Mouse (Mus musculus): ENCODE measurements around the gene Cx3cr1. TPM values are rescaled to one million over a fixed set of nuclear protein-coding genes. Genes with fewer than 3 reads are reported as not detected.

Gene Cx3cr1
- polyA plus RNA-seq, 1 experiment from 2014 or later: not detected

DNA sequence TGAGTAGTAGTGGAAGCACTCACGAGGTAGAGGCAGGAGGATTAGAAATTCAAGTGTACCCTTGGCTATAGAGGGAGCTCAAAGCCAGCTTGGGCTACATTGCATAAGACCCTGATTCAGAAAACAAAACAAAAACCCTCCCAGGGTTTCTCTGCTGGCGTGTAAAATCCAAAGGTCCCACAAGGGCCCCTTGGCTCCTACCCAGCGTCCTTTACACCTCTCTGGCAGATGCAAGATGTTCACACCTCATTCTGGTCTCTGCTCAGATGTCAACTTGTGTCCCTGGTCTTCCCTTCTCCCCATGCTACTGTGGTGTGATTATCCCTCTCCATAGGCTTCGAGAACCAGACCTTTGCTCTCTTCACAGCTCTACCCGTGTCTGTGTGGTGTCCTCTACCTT lies 68.9 kb downstream of the Cx3cr1 start:
- DNase-seq (ENCODE audit: low read depth, low spot score) (no peak), ATAC-seq (no peak)
- no peak for TF ChIP-seq CTCF (IDR thresholded peaks at IDR 0.05)
- ChIA-PET CTCF (interaction anchor here (0.7 to 1.1 kb wide), 2 partner anchors 8 to 11 kb away, joined by 3 read pairs; no protein-coding TSS in a partner anchor), POLR2A (no interaction called here)
- in situ Hi-C loops (cut with MboI; ENCODE audit: low pct_unique_long_range_greater_than_20kb): no loop called here
- H3K27me3 ChIP-seq: no peaks in the 10 kb centered on the region

DNA sequence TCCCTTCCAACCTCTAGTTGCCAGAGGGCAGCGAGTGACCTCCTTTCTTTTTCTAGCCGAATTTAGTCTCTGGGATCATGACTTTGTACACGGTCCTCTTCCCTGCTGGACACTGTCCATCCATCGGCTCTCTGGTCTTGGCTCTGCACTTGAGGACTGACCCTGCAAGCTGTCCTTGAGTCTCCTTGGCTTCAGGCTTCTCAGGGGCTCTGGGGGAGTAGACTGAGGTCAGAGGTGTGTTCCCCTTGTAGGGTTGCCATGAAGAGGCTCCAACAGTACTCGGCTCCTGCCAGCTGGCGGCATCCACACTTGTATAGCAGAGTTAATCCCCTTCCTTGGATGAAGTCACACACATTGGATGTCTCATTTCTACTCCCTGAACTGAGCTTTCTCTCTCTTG lies 70.0 kb downstream of the Cx3cr1 start:
- ATAC-seq: no peak
- DNase-seq (ENCODE audit: low read depth, low spot score): no peak
- no peaks in the 10 kb centered on the region for H3K27me3 ChIP-seq
- ChIA-PET POLR2A (no interaction called here), CTCF (interaction anchor here (1.0 to 1.7 kb wide), 3 partner anchors 9 to 15 kb away, joined by 3 read pairs; partner anchors contain the start of gene Csrnp1)
- TF ChIP-seq CTCF (IDR thresholded peaks at IDR 0.05): no peak
- in situ Hi-C loops (cut with MboI; ENCODE audit: low pct_unique_long_range_greater_than_20kb): no loop called here

DNA sequence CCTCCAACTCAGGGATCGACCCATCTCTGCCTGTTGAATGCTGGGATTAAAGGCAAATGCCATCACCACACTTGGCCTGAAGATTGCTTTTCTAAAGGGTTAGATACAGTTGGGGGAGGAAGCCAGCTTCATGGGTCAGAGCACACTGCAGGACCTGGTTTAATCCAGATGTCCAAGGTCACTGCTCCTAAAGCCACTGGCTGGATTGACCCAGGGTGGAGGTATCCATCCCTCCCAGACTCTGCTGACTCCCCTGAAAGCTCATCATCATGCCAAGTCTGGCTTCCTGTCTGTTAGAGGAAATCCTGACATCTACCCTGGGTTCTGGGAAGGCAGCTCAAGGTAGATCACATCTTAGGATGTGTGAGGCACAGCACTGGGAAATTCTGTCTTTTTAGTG lies 70.9 kb downstream of the Cx3cr1 start:
- no peak for TF ChIP-seq CTCF (IDR thresholded peaks at IDR 0.05)
- CTCF ChIA-PET: interaction anchor here (1.0 to 1.7 kb wide), 2 partner anchors 9 to 14 kb away, joined by 3 read pairs; partner anchors contain the start of gene Csrnp1
- POLR2A ChIA-PET: no interaction called here
- DNase-seq (ENCODE audit: low read depth, low spot score) (no peak), ATAC-seq (no peak)
- in situ Hi-C loops (cut with MboI; ENCODE audit: low pct_unique_long_range_greater_than_20kb): no loop called here
- H3K27me3 ChIP-seq: no peaks in the 10 kb centered on the region

DNA sequence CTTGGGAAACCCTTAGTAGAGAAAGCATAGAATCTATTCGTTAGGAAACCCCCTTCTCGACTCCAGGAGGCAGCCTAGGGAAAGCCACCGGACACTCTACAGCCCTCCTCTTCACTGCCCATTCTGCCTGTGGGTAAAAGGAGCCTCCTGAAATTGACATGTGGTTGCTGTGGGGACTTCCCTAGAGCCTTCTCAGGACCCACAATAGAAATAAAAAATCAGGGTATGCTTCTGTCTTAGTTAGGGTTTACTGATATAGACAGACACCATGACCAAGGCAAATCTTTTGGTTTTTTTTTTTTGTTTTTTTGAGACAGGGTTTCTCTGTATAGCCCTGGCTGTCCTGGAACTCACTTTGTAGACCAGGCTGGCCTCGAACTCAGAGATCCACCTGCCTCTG lies 73.6 kb downstream of the Cx3cr1 start:
- no peak for TF ChIP-seq CTCF (IDR thresholded peaks at IDR 0.05)
- DNase-seq (ENCODE audit: low read depth, low spot score) (no peak), ATAC-seq (no peak)
- ChIA-PET POLR2A (no interaction called here), CTCF (no interaction called here)
- in situ Hi-C loops (cut with MboI; ENCODE audit: low pct_unique_long_range_greater_than_20kb): no loop called here
- no peaks in the 10 kb centered on the region for H3K27me3 ChIP-seq

- ATAC-seq (no peak), DNase-seq (ENCODE audit: low read depth, low spot score) (no peak)
- no peaks in the 10 kb centered on the region for H3K27me3 ChIP-seq
- no peak for TF ChIP-seq CTCF (IDR thresholded peaks at IDR 0.05)
- in situ Hi-C loops (cut with MboI; ENCODE audit: low pct_unique_long_range_greater_than_20kb): no loop called here
- ChIA-PET CTCF (no interaction called here), POLR2A (interaction anchor here (0.7 kb wide), 2 partner anchors 14 to 81 kb away, joined by 3 read pairs; no protein-coding TSS in a partner anchor)
Measured at GRCm38 (mm10) chr9:119994207-119994606, 75.5 kb downstream of the Cx3cr1 start.

DNA sequence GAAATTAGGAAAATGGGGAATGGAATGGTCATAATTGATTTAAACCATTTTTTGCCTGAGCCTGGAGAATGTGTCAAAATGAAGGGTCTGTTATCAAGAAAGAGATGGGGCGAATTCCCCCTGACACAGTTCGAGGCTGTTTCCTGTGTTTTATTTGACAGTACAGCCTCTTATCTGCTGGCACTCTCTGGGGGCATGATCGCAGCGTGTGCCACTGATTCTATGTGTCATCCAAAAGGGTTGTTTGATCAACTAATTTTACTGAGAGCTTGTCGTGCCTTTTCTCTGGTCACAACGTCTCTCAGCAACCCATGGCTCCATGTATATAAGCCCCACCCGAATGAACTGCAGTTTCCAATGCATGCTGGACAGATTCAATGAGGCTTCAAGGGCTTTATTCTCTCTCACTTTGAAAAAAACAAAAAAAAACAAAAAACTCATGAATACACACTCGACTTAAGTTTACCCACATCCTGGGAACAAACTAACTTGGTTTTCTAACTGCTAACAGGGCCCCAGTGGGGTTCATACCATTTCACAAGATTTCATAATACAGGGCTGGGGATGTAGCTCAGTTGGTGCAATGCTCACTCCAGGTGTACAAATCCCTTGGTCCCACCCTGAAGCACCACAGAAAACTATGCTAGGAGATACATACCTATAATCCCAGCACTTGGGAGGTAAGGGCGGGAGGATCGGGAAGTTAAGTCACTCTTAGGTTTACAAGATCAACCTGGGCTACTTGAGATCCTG lies 76.4 kb downstream of the Cx3cr1 start:
- in situ Hi-C loops (cut with MboI; ENCODE audit: low pct_unique_long_range_greater_than_20kb): no loop called here

DNA sequence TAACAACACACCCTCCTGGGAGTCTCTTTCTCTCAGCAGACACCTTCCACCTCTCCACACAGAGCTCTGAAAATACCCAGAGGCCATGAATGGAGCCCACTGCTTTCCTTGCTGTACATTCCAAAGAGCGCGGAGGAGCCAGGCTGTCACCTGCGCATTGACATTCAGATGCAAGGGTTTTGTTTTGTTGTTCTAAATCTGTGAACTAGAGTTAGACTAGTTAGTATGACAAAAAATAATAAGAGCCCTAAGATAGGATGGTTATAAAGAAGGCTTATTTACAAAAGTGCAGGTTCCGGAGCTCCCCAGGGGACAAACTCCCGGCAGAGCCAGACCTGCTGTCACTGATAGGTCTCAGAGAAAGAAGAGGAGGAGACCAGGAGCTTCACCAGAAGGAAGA lies 78.4 kb downstream of the Cx3cr1 start:
- DNase-seq (ENCODE audit: low read depth, low spot score) (no peak), ATAC-seq (no peak)
- ChIA-PET CTCF (no interaction called here), POLR2A (no interaction called here)
- in situ Hi-C loops (cut with MboI; ENCODE audit: low pct_unique_long_range_greater_than_20kb): no loop called here
- TF ChIP-seq CTCF (IDR thresholded peaks at IDR 0.05): no peak
- H3K27me3 ChIP-seq: no peaks in the 10 kb centered on the region

More for the DNA sequence above, 76.4 kb downstream of the Cx3cr1 start:
- DNase-seq (ENCODE audit: low read depth, low spot score) (no peak), ATAC-seq (no peak)
- H3K27me3 ChIP-seq: no peaks in the 10 kb centered on the region
- ChIA-PET CTCF (interaction anchor here (1.1 kb wide), 1 partner anchor 13 kb away, joined by 3 read pairs; no protein-coding TSS in a partner anchor), POLR2A (no interaction called here)
- no peak for TF ChIP-seq CTCF (IDR thresholded peaks at IDR 0.05)

DNA sequence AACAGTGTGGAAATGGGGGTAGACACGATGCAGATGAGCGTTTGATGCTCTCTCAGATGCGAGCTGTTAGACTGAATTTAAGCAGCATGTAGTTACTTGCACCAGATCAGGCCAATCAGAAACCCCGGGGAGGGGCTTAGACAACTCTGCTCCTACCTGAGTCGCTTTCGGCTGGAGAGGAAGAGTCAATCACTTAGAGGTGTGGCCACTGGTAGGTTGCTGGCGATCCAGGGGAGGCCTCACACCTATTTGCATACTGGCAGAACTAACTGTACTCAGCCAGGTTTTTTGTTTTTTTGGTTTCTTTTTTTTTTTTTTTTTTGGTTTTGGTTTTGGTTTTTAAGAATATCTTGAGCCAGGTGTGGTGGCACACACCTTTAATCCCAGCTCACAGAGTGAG lies 81.4 kb downstream of the Cx3cr1 start:
- DNase-seq (ENCODE audit: low read depth, low spot score): no peak
- no peak for ATAC-seq
- TF ChIP-seq CTCF (IDR thresholded peaks at IDR 0.05): no peak
- in situ Hi-C loops (cut with MboI; ENCODE audit: low pct_unique_long_range_greater_than_20kb): no loop called here
- H3K27me3 ChIP-seq: no peaks in the 10 kb centered on the region
- ChIA-PET CTCF (no interaction called here), POLR2A (no interaction called here)

DNA sequence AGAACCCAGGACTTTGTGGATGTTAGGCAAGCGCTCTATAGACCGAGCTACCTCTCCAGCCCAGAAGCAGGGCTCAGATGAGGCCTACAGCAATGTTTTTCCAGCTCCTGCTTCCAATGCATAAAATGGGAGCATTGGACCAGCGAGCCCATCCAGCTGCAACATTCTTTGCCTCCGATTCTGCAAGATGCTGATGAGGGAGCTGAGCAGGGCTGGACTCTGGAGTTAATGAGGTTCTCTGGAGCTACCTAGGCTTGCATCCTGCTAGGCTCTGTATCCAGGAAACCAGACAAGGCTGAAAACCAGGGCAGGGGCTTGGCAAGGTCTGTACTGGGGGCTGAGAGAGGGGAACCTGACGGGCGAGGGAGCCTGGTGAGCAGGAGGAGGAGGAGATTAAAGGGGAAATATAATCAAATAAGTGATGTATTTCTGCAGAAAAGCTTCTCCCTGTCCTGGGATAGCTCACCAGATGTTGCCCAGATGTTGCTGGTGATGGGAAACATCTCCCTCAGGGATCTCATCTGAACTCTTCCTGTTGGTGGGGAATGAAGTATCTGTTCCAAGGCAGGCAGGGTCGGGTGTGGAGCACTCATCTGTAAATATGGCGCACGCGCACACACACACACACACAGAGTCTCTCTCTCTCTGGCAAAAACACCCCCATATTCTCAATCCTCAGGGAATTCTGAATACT lies 83.7 kb downstream of the Cx3cr1 start:
- in situ Hi-C loops (cut with MboI; ENCODE audit: low pct_unique_long_range_greater_than_20kb): no loop called here
- ATAC-seq: no peak
- TF ChIP-seq CTCF (IDR thresholded peaks at IDR 0.05): no peak
- no peak for DNase-seq (ENCODE audit: low read depth, low spot score)
- ChIA-PET CTCF (no interaction called here), POLR2A (no interaction called here)
- no peaks in the 10 kb centered on the region for H3K27me3 ChIP-seq

GRCm38 (mm10) chr9:119984536-119985011 lies 85.1 kb downstream of the Cx3cr1 start, which contains the start of gene Csrnp1:
Csrnp1 (minus strand) TSS chr9:119984658.
- CTCF ChIA-PET: interaction anchor here (1.0 kb wide), 1 partner anchor 15 kb away, joined by 3 read pairs; no protein-coding TSS in a partner anchor
- no peak for ATAC-seq
- TF ChIP-seq CTCF (IDR thresholded peaks at IDR 0.05): no peak
- DNase-seq (ENCODE audit: low read depth, low spot score): no peak
- POLR2A ChIA-PET: no interaction called here
- in situ Hi-C loops (cut with MboI; ENCODE audit: low pct_unique_long_range_greater_than_20kb): no loop called here
- H3K27me3 ChIP-seq: no peaks in the 10 kb centered on the region

Data from Patski (cell line).